Mouse (Mus musculus) gastrocnemius, postnatal 14 days (tissue): ENCODE data around the gene Ppp2r2d. TPM values are rescaled to one million over a fixed set of nuclear protein-coding genes. Genes with fewer than 3 reads are reported as not detected.

ENCODE experiments used
- DNase-seq: peaks from one replicate; pipeline ENCODE4 v3.0.0; 2021; ENCODE audit warnings: mixed read lengths
- intact Hi-C: fragments of 180-260 bp; cut with DNase I; formaldehyde crosslinking; loops from one replicate; pipeline ENCODE4 v1.15.1; 2025; ENCODE audit warnings: low total_unique reads
- total RNA-seq, 2 experiments: library from RNA; stranded (reverse); gene quantifications; 2 replicates each; pipeline ENCODE4 v1.2.3; 2021

Gene Ppp2r2d
- total RNA-seq, 2 experiments from 2014 or later: 25.5 to 28.6 TPM

DNA sequence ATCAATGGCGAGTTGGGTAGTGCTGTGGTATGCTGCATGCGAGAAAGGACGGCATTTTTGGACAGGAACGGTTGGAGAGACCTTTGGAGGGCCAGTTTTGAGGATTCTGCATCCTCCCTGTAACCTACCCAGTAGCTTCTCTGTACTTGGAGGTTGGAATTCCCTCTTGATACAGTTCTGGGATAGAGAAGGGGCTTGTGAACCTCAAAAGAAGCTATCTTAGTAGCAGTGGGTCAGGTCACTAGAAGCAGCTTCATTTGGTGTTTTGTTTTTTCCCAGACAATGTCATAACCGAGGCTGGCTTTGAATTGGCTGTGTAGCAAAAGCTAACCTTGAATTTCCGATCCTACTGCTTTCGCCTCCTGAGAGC lies 64.3 kb downstream of the Ppp2r2d start:
- intact Hi-C loops: no loop called here
- DNase-seq: no peak

DNA sequence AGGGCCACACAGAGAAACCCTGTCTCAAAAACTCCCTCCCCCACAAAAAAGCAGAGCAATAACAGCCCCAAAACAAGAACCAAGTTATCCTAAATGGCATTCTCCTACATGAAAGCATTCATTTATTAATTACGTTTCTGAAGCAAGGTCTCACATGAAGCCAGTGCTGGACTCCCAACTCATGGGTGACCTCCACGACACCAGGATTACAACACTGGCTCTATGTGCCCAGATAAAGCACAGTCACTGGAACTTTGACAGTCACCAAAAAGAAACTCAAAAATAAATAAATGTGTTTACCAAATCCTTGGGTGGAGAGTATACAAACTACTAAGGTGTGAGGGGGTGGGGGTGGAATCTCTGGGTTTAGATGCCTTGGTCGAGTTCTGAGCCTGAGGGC lies 67.7 kb downstream of the Ppp2r2d start:
- intact Hi-C loops: no loop called here

GRCm38 (mm10) chr7:138919156-138919944 lies 73.5 kb downstream of the Ppp2r2d start:
- DNase-seq: peak; percentile 69
- intact Hi-C loops: no loop called here

More for the DNA sequence above, 67.7 kb downstream of the Ppp2r2d start:
- no peak for DNase-seq

- intact Hi-C loops: loop anchor here (2.0 kb wide), 1 partner anchor 79 kb away; no protein-coding TSS in a partner anchor
- no peak for DNase-seq
Observed at GRCm38 (mm10) chr7:138921611-138922010, 75.7 kb downstream of the Ppp2r2d start.

GRCm38 (mm10) chr7:138923756-138924425 lies 78.0 kb downstream of the Ppp2r2d start:
- intact Hi-C loops: loop anchor here (2.0 kb wide), 1 partner anchor 81 kb away; no protein-coding TSS in a partner anchor
- peak; percentile 27 for DNase-seq

- intact Hi-C loops: no loop called here
- DNase-seq: no peak
Observed at GRCm38 (mm10) chr7:138928456-138928855, 82.6 kb downstream of the Ppp2r2d start.

Other genes starting within 250 kb of the Ppp2r2d start
- 10 to 100 TPM; 11.9 to 21.3 TPM for gene Mapk1ip1, start 194 bp downstream of the Ppp2r2d start, total RNA-seq
- gene Bnip3, start 63.4 kb downstream of the Ppp2r2d start, total RNA-seq: 100 to 1,000 TPM in 1 of 2 experiments, 10 to 100 TPM in 1; 96.4 to 147 TPM
- not detected for gene Jakmip3, start 94.7 kb downstream of the Ppp2r2d start, total RNA-seq
- 1 to 10 TPM; 1.2 to 1.3 TPM for gene Dpysl4, start 239.9 kb downstream of the Ppp2r2d start, total RNA-seq